7 mouse cellular contexts compared by ENCODE assay signal in the genomic region with DNA sequence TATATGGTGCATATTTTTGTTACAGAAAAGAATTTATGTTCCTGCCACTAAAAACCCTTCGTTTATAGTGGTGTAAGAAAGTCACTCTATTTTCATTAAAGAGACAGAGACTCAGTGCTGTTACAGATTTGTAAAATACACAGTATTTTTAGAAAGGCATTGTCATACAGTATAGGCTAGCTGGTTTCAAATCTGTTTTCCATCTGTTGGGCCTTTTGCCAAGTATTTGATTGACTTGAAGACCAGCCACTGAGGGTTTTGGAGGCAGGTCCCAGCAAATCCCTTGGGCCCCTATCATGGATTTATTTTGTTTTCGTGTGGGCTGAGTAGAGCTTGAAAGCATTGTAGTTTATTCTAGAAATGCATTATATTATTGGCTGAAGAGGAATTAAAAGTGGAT. TPM values are rescaled to one million over a fixed set of nuclear protein-coding genes. Genes with fewer than 3 reads are reported as not detected.
DNase-seq lines count a peak whose midpoint lies in the region; ATAC-seq and TF ChIP-seq lines count a peak whose summit lies in the region.

No protein-coding gene starts in this region.

- no peak for TF ChIP-seq CTCF in cerebellum, adult 2 months (IDR thresholded peaks at IDR 0.05; ENCODE audit: borderline replicate concordance, insufficient read depth, low read depth, low read length)
- TF ChIP-seq CTCF in gastrocnemius, adult 2 months (IDR thresholded peaks at IDR 0.05), result no peak

- peak overlapping the region; percentile 98 for H3K4me3 ChIP-seq in cerebellum, adult 2 months (replicated peaks; ENCODE audit: insufficient read depth, low read depth, low read length)
- H3K4me3 ChIP-seq in gastrocnemius, adult 2 months, result peak overlapping the region; percentile 92
- H3K4me3 ChIP-seq in hindbrain, embryonic 15.5 days, result peak overlapping the region; percentile 87
- H3K4me3 ChIP-seq in stomach, embryonic 15.5 days (replicated peaks), result peak overlapping the region; percentile 75

- H3K4me1 ChIP-seq in cerebellum, adult 2 months (ENCODE audit: control insufficient read depth, insufficient read depth, low read length), result no peaks in the 10 kb centered on the region; the same call in 1 of the 2 replicates
- peaks cover 30% of the 10 kb centered on the region for H3K4me1 ChIP-seq in hindbrain, embryonic 15.5 days (replicated peaks)
- H3K4me1 ChIP-seq in stomach, embryonic 15.5 days, result no peaks in the 10 kb centered on the region; the same call in 1 of the 2 replicates

- no peak for ATAC-seq in hindbrain, embryonic 15.5 days (ENCODE audit: low FRiP score, low read depth)
- ATAC-seq in stomach, embryonic 15.5 days (ENCODE audit: insufficient read depth, low FRiP score, low read depth), result no peak

- no peak for TF ChIP-seq POLR2A in cerebellum, adult 2 months (IDR thresholded peaks at IDR 0.05; ENCODE audit: borderline replicate concordance, insufficient read depth, low read length)

- H3K4me2 ChIP-seq in hindbrain, embryonic 15.5 days, result peak overlapping the region; percentile 97
- H3K4me2 ChIP-seq in stomach, embryonic 15.5 days, result peak overlapping the region; percentile 87

- peaks cover 4% of the 10 kb centered on the region; the same call in 1 of the 2 replicates for H3K36me3 ChIP-seq in hindbrain, embryonic 15.5 days
- no peaks in the 10 kb centered on the region for H3K36me3 ChIP-seq in stomach, embryonic 15.5 days

- intact Hi-C loops in gastrocnemius, adult 2 months (cut with DNase I), result no loop called here

- no peak overlapping the region for H3K27ac ChIP-seq in cerebellum, adult 2 months (ENCODE audit: insufficient read depth, low read length)
- H3K27ac ChIP-seq in gastrocnemius, adult 2 months, result peak overlapping the region; percentile 99
- H3K27ac ChIP-seq in hindbrain, embryonic 15.5 days (replicated peaks), result 0 out of 2 replicates have a peak overlapping the region, but pooled peaks have one; percentile 3
- H3K27ac ChIP-seq in stomach, embryonic 15.5 days, result no peak overlapping the region; the same call in 1 of the 2 replicates

- H3K9me3 ChIP-seq in hindbrain, embryonic 15.5 days, result no peaks in the 10 kb centered on the region
- H3K9me3 ChIP-seq in stomach, embryonic 15.5 days, result no peaks in the 10 kb centered on the region

- peak; percentile 95 for DNase-seq in adipocyte (ENCODE audit: low spot score)
- DNase-seq in cerebellum, adult 2 months, result peak; percentile 62 to 92
- peak; percentile 57 for DNase-seq in gastrocnemius, adult 2 months
- peak; percentile 17 to 54 for DNase-seq in layer of hippocampus, postnatal 36 days
- DNase-seq in lung, postnatal 25 days (ENCODE audit: low spot score), result peak; percentile 84

- WGBS in cerebellum, adult 2 months, result under 1% methylated on average over 2 of the region's 2 CpGs
- 29% methylated on average over 2 of the region's 2 CpGs for WGBS in hindbrain, embryonic 15.5 days
- WGBS in stomach, embryonic 15.5 days, result 18% methylated on average over 2 of the region's 2 CpGs

- H3K9ac ChIP-seq in hindbrain, embryonic 15.5 days, result no peak overlapping the region
- no peak overlapping the region for H3K9ac ChIP-seq in stomach, embryonic 15.5 days

- H3K27me3 ChIP-seq in cerebellum, adult 2 months (ENCODE audit: control insufficient read depth, insufficient read depth, low read length), result no peaks in the 10 kb centered on the region
- H3K27me3 ChIP-seq in hindbrain, embryonic 15.5 days, result no peaks in the 10 kb centered on the region
- no peaks in the 10 kb centered on the region for H3K27me3 ChIP-seq in stomach, embryonic 15.5 days (replicated peaks)

RNA-seq across cellular contexts. Expression of a gene that starts 1.8 kb away (rescaled TPM):
- polyA plus RNA-seq in cerebellum, adult 2 months (2012; rRNA removed), result 31.2 and 35.8 TPM in 2 replicates
- 1 to 10 TPM; 5.6 to 6.5 TPM for total RNA-seq in gastrocnemius, adult 2 months (2021)
- polyA plus RNA-seq in hindbrain, embryonic 15.5 days (2015; fragmentation: Nextera tagmentation; extraction: Ambion mirVana), result 16.8 and 17.2 TPM in 2 replicates
- total RNA-seq in layer of hippocampus, postnatal 36 days (2021), result 10 to 100 TPM; 14.3 to 16.6 TPM
- polyA plus RNA-seq in stomach, embryonic 15.5 days (2015; fragmentation: Nextera tagmentation; extraction: Ambion mirVana), result 15.1 and 15.8 TPM in 2 replicates

RNA-seq across cellular contexts. Expression of a gene that starts 40.1 kb away (rescaled TPM):
- 42.8 and 44.4 TPM in 2 replicates for polyA plus RNA-seq in cerebellum, adult 2 months (2012; rRNA removed)
- 10 to 100 TPM; 39.6 to 46.6 TPM for total RNA-seq in gastrocnemius, adult 2 months (2021)
- polyA plus RNA-seq in hindbrain, embryonic 15.5 days (2015; fragmentation: Nextera tagmentation; extraction: Ambion mirVana), result 31.3 and 31.9 TPM in 2 replicates
- total RNA-seq in layer of hippocampus, postnatal 36 days (2021), result 10 to 100 TPM; 64.9 to 69.2 TPM
- polyA plus RNA-seq in stomach, embryonic 15.5 days (2015; fragmentation: Nextera tagmentation; extraction: Ambion mirVana), result 16.7 and 17.9 TPM in 2 replicates

Comparison
In these comparisons a context has a peak if more than half of its experiments do, and no peak if none do; other contexts are left out.
1. DNase-seq: peak in every context shown above with its lines; median percentile 95 in adipocyte; 84 in lung, postnatal 25 days; 77 in cerebellum, adult 2 months; 57 in gastrocnemius, adult 2 months; 36 in layer of hippocampus, postnatal 36 days.
2. H3K27ac ChIP-seq: peak in gastrocnemius, adult 2 months (single experiment) and hindbrain, embryonic 15.5 days (single experiment); none in cerebellum, adult 2 months (single experiment) and stomach, embryonic 15.5 days (single experiment).
3. Peak in every context shown above with its lines, with median percentiles within 50 percentile points of each other: H3K4me3 ChIP-seq.